22 mouse cellular contexts compared by ENCODE assay signal in genomic region chr17:10410597-10411476, GRCm38 (mm10).
DNase-seq lines count a peak whose midpoint lies in the region; ATAC-seq and TF ChIP-seq lines count a peak whose summit lies in the region.
"Had no signal": no experiment of that assay in that cellular context is flagged by ENCODE, and none has a peak within 500 bp of the region (broad histone marks: within the 10 kb centered on the region; RNA-seq: fewer than 3 reads in every experiment).

No protein-coding gene starts in this region.

- TF ChIP-seq POLR2A in myocyte (IDR thresholded peaks at IDR 0.05; ENCODE audit: insufficient read length, low read depth) = no peak

- DNase-seq in heart, adult 11 months = peak; percentile 56
- DNase-seq in heart, adult 8-10 months (ENCODE audit: low spot score) = no peak
- DNase-seq in heart, postnatal 4 days = no peak
- peak; percentile 36 for DNase-seq in testis, postnatal 10 days (ENCODE audit: low spot score)
- DNase-seq in testis, postnatal 14 days (ENCODE audit: low spot score) = no peak
- no peak for DNase-seq in cerebellum, postnatal 14 days
- DNase-seq: adrenal gland, postnatal 14 days; cerebellum, adult 18-20 months; cerebellum, adult 9-11 months; gastrocnemius, postnatal 25 days; kidney, adult 2 months had no signal

- no peaks in the 10 kb centered on the region for H3K36me3 ChIP-seq in heart, embryonic 15.5 days
- no peaks in the 10 kb centered on the region for H3K36me3 ChIP-seq in myocyte (ENCODE audit: control insufficient read depth, insufficient read depth)
- H3K36me3 ChIP-seq: embryonic facial prominence, embryonic 10.5 days; forebrain, embryonic 15.5 days; G1E; hindbrain, embryonic 10.5 days; hindbrain, embryonic 15.5 days; kidney, embryonic 15.5 days had no signal

- no peaks in the 10 kb centered on the region for H3K79me2 ChIP-seq in myocyte (ENCODE audit: control insufficient read depth, insufficient read depth)

- H3K4me3 ChIP-seq in heart, embryonic 15.5 days = no peak overlapping the region
- H3K4me3 ChIP-seq in myocyte = no peak overlapping the region
- H3K4me3 ChIP-seq: embryonic facial prominence, embryonic 10.5 days; forebrain, embryonic 15.5 days; hindbrain, embryonic 10.5 days; hindbrain, embryonic 15.5 days; kidney, embryonic 15.5 days had no signal

- 0 out of 2 replicates have a peak overlapping the region, but pooled peaks have one; percentile 13 for H3K27ac ChIP-seq in heart, embryonic 15.5 days
- H3K27ac ChIP-seq: embryonic facial prominence, embryonic 10.5 days; forebrain, embryonic 15.5 days; hindbrain, embryonic 10.5 days; hindbrain, embryonic 15.5 days; kidney, embryonic 15.5 days had no signal

- no peak overlapping the region for H3ac ChIP-seq in myocyte (ENCODE audit: control insufficient read depth, insufficient read length)

- H3K27me3 ChIP-seq in heart, embryonic 15.5 days = no peaks in the 10 kb centered on the region
- H3K27me3 ChIP-seq in myocyte (ENCODE audit: control insufficient read depth, insufficient read depth, insufficient read length) = no peaks in the 10 kb centered on the region
- H3K27me3 ChIP-seq: forebrain, embryonic 15.5 days; hindbrain, embryonic 15.5 days had no signal

- H3K4me1 ChIP-seq in heart, embryonic 15.5 days (replicated peaks) = peaks cover 50% of the 10 kb centered on the region
- H3K4me1 ChIP-seq: kidney, embryonic 15.5 days had no signal

- H3K4me2 ChIP-seq in heart, embryonic 15.5 days = no peak overlapping the region
- H3K4me2 ChIP-seq in myocyte (ENCODE audit: low read depth) = peak overlapping the region; percentile 47
- H3K4me2 ChIP-seq: forebrain, embryonic 15.5 days; hindbrain, embryonic 15.5 days; kidney, embryonic 15.5 days had no signal

- H3K9me3 ChIP-seq in heart, embryonic 15.5 days (replicated peaks) = no peaks in the 10 kb centered on the region
- H3K9me3 ChIP-seq: embryonic facial prominence, embryonic 10.5 days; forebrain, embryonic 15.5 days; G1E; hindbrain, embryonic 10.5 days; hindbrain, embryonic 15.5 days; kidney, embryonic 15.5 days had no signal

- whole genome bisulfite sequencing in heart, embryonic 15.5 days = 66% methylated on average over 8 of the region's 8 CpGs

- H3K9ac ChIP-seq in heart, embryonic 15.5 days = no peak overlapping the region
- H3K9ac ChIP-seq: forebrain, embryonic 15.5 days; hindbrain, embryonic 15.5 days; kidney, embryonic 15.5 days had no signal

- ATAC-seq in heart, embryonic 15.5 days (replicated peaks; ENCODE audit: insufficient number of reproducible peaks, insufficient read depth, low FRiP score, low read depth) = no peak
- ATAC-seq: activated CD4-positive, CD25-positive, alpha-beta regulatory T cell, adult 4 months; CD4-positive, CD25-positive, alpha-beta regulatory T cell, adult 4 months; forebrain, embryonic 15.5 days; intestine, embryonic 16.5 days had no signal

TF ChIP-seq in myocyte, 11 proteins besides CTCF, POLR2A, EP300 and RAD21:
- TF ChIP-seq MYOD1 (IDR thresholded peaks at IDR 0.05; ENCODE audit: control insufficient read depth in 1 of 3, insufficient read length in 2 of 3, low read depth in 2 of 3) = peak in 2 of 3 experiments; percentile 66 to 73
- no peak for TF ChIP-seq MAX (IDR thresholded peaks at IDR 0.05; ENCODE audit: low read depth)
- TF ChIP-seq POLR2AphosphoS2 (IDR thresholded peaks at IDR 0.05; ENCODE audit: insufficient read length, low read depth) = no peak
- peak in 1 of 3 experiments; percentile 38 for TF ChIP-seq MYOG (IDR thresholded peaks at IDR 0.05; ENCODE audit: control insufficient read depth in 1 of 3, insufficient read depth in 1 of 3, insufficient read length in 2 of 3, low read depth in 2 of 3)
- no peak for TF ChIP-seq E2F4 (IDR thresholded peaks at IDR 0.05; ENCODE audit: insufficient read depth)
- peak; percentile 82 for TF ChIP-seq CEBPB (IDR thresholded peaks at IDR 0.05; ENCODE audit: insufficient read depth, poor library complexity, severe bottlenecking)
- no peak for TF ChIP-seq TCF3 (IDR thresholded peaks at IDR 0.05; ENCODE audit: insufficient read length, low read depth)

Comparison
In these comparisons a context has a peak if more than half of its experiments do, and no peak if none do; other contexts are left out.
1. DNase-seq: peak in heart, adult 11 months (single experiment) and testis, postnatal 10 days (single experiment); none in heart, adult 8-10 months (single experiment), heart, postnatal 4 days (single experiment), testis, postnatal 14 days (single experiment) and cerebellum, postnatal 14 days (0 of 2).